11 mouse cellular contexts compared by ENCODE assay signal in genomic region chr7:138655940-138656339, GRCm38 (mm10).
A peak's percentile ranks its signal among the peaks of the same experiment; 100 is the strongest.
DNase-seq lines count a peak whose midpoint lies in the region; TF ChIP-seq lines count a peak whose summit lies in the region.
"Had no signal": no experiment of that assay in that cellular context is flagged by ENCODE, and none has a peak within 500 bp of the region (broad histone marks: within the 10 kb centered on the region; RNA-seq: fewer than 3 reads in every experiment).

No protein-coding gene starts in this region.

- peak; percentile 1 for DNase-seq in adrenal gland, postnatal 10 days
- DNase-seq in adrenal gland, postnatal 4 days (ENCODE audit: low spot score in 2 of 2), result no peak
- DNase-seq in ES-E14 (ENCODE audit: low read depth, low spot score), result no peak
- peak; percentile 80 to 87 for DNase-seq in cerebellum, postnatal 10 days
- peak; percentile 76 for DNase-seq in kidney, postnatal 10 days
- no peak for DNase-seq in layer of hippocampus, adult 11-12 months (ENCODE audit: low spot score)
- DNase-seq in embryo, embryonic 10 days (ENCODE audit: low spot score), result no peak
- no peak for DNase-seq in c-Kit-positive CD71-positive TER-119-positive erythroid progenitor cells, embryonic 14.5 days (ENCODE audit: low spot score)
- DNase-seq: liver, postnatal 0 days had no signal

- no peaks in the 10 kb centered on the region for H3K36me3 ChIP-seq in ES-E14 (ENCODE audit: control insufficient read depth, insufficient read depth, low read length, poor library complexity, severe bottlenecking)
- H3K36me3 ChIP-seq: heart, embryonic 12.5 days; hindbrain, embryonic 15.5 days had no signal

- no peak overlapping the region for H3K4me3 ChIP-seq in ES-E14 (ENCODE audit: insufficient read depth in 1 of 2, low read depth in 1 of 2, low read length in 2 of 2, poor library complexity in 1 of 2, severe bottlenecking in 1 of 2)
- H3K4me3 ChIP-seq: heart, embryonic 12.5 days; hindbrain, embryonic 15.5 days had no signal

- in situ Hi-C loops in ES-E14 (cut with MboI; ENCODE audit: low sequenced_read_pairs in 2 of 2, unreplicated experiment in 2 of 2), result no loop called here

- H3K27ac ChIP-seq in ES-E14 (ENCODE audit: insufficient read depth, low read depth, low read length, poor library complexity, severe bottlenecking), result no peak overlapping the region
- H3K27ac ChIP-seq: hindbrain, embryonic 15.5 days had no signal

- no peaks in the 10 kb centered on the region for H3K9me3 ChIP-seq in ES-E14 (ENCODE audit: control insufficient read depth, insufficient read depth, low read depth, low read length)
- H3K9me3 ChIP-seq: heart, embryonic 12.5 days had no signal

- no peak overlapping the region for H3K9ac ChIP-seq in ES-E14 (ENCODE audit: insufficient read depth, low read depth, low read length, poor library complexity, severe bottlenecking)
- H3K9ac ChIP-seq: heart, embryonic 12.5 days; hindbrain, embryonic 15.5 days; liver, postnatal 0 days had no signal

- H3K4me1 ChIP-seq in ES-E14 (ENCODE audit: control insufficient read depth in 2 of 2, insufficient read depth in 2 of 2, low read length in 2 of 2, poor library complexity in 1 of 2), result peaks cover 2 to 8% of the 10 kb centered on the region in 2 experiments; a peak in 2 of 4 replicates
- H3K4me1 ChIP-seq: heart, embryonic 12.5 days; hindbrain, embryonic 15.5 days had no signal

TF ChIP-seq in ES-E14, 5 proteins besides CTCF, POLR2A, EP300 and RAD21:
- TF ChIP-seq CHD2 (IDR thresholded peaks at IDR 0.05; ENCODE audit: low read depth, low read length), result no peak
- no peak for TF ChIP-seq ZNF384 (IDR thresholded peaks at IDR 0.05; ENCODE audit: low read depth, low read length)
- peak; percentile 81 for TF ChIP-seq MAFK (IDR thresholded peaks at IDR 0.05; ENCODE audit: insufficient read depth, low read depth, low read length)

Comparison
In these comparisons a context has a peak if more than half of its experiments do, and no peak if none do; other contexts are left out.
1. DNase-seq: peak in adrenal gland, postnatal 10 days (single experiment), cerebellum, postnatal 10 days (2 of 2) and kidney, postnatal 10 days (single experiment); none in adrenal gland, postnatal 4 days (0 of 2), ES-E14 (single experiment), layer of hippocampus, adult 11-12 months (single experiment), embryo, embryonic 10 days (single experiment) and c-Kit-positive CD71-positive TER-119-positive erythroid progenitor cells, embryonic 14.5 days (single experiment).